Mouse (Mus musculus) testis, adult 2 months (tissue): Measurements from ENCODE around the gene Madcam1.

Experiments
- CTCF ChIP-seq: fragments of 200-500 bp; IDR thresholded peaks from 2 replicates; pipeline ENCODE4 v1.5.1; 2012; ENCODE audit warnings: low read depth, mild to moderate bottlenecking, inconsistent platforms, low read length, moderate library complexity; ENCODE audit not compliant: control insufficient read depth, insufficient read depth, insufficient replicate concordance
- POLR2A ChIP-seq: fragments of 200-500 bp; IDR thresholded peaks from 2 replicates; pipeline ENCODE4 v1.6.1; 2012; ENCODE audit warnings: low read depth, mild to moderate bottlenecking, inconsistent platforms, low read length, moderate library complexity; ENCODE audit not compliant: control insufficient read depth

GRCm38 (mm10) chr10:79668771-79669575, 4.6 kb downstream of the Madcam1 start, which contains the start of gene Tpgs1:
- TF ChIP-seq POLR2A: peak; percentile 64
- peak; percentile 41; the same call in 1 of the 2 replicates for TF ChIP-seq CTCF
